Mouse (Mus musculus) kidney, embryonic 16.5 days (tissue): Measurements from ENCODE around the gene Znrf3. TPM values are rescaled to one million over a fixed set of nuclear protein-coding genes. Genes with fewer than 3 reads are reported as not detected.

Experiments
- ATAC-seq: fragments of 200-750 bp; cut with Nextera tagmentation; 2 replicates; pipeline ENCODE4 v1.8.0; 2017; ENCODE audit warnings: moderate TSS enrichment; ENCODE audit not compliant: low FRiP score, low TSS enrichment
- H3K27ac ChIP-seq: fragments of 300-500 bp; sonication (generic); 2 replicates; pipeline ENCODE4 v1.5.1; 2014; ENCODE audit warnings: low read length
- H3K27me3 ChIP-seq: fragments of 300-500 bp; sonication (generic); 2 replicates; pipeline ENCODE4 v1.6.1; 2014; ENCODE audit warnings: low read length, control low read depth, mixed read lengths; ENCODE audit not compliant: insufficient read depth
- H3K36me3 ChIP-seq: fragments of 300-500 bp; sonication (generic); 2 replicates; pipeline ENCODE4 v1.6.1; 2014; ENCODE audit warnings: low read length, control low read depth, mixed read lengths; ENCODE audit not compliant: insufficient read depth
- H3K4me1 ChIP-seq: fragments of 300-500 bp; sonication (generic); 2 replicates; pipeline ENCODE4 v1.6.1; 2014; ENCODE audit warnings: low read length, control low read depth, mixed read lengths; ENCODE audit not compliant: insufficient read depth
- H3K4me2 ChIP-seq: fragments of 300-500 bp; sonication (generic); replicated peaks from 2 replicates; pipeline ENCODE4 v1.6.1; 2014; ENCODE audit warnings: low read depth, low read length
- H3K4me3 ChIP-seq: fragments of 300-500 bp; sonication (generic); 2 replicates; pipeline ENCODE4 v1.5.1; 2014; ENCODE audit warnings: mild to moderate bottlenecking, low read length
- H3K9ac ChIP-seq: fragments of 300-500 bp; sonication (generic); replicated peaks from 2 replicates; pipeline ENCODE4 v1.6.1; 2014; ENCODE audit warnings: low read length
- H3K9me3 ChIP-seq: fragments of 300-500 bp; sonication (generic); 2 replicates; pipeline ENCODE4 v1.6.1; 2016; ENCODE audit warnings: low read length, control low read depth
- WGBS: fragments of 180-500 bp; shearing (Covaris S2); extraction: QIAGEN DNeasy Blood & Tissue Kit; methylation state at CpG from one replicate; pipeline ENCODE4 v1.1.7; 2014; 5-methylcytosine and 5-hydroxymethylcytosine counted together
- polyA plus RNA-seq: library from polyadenylated mRNA; unstranded; fragments of >200 nt; fragmentation: Nextera tagmentation; extraction: Ambion mirVana; gene quantifications from 2 replicates; pipeline ENCODE4 v1.2.1, GENCODE M21; 2015

Gene Znrf3
- polyA plus RNA-seq, 1 experiment from 2014 or later, result 16.5 TPM

GRCm38 (mm10) chr11:5330851-5331250 is 113.8 kb downstream of the Znrf3 start:
- Histone ChIP-seq H3K4me1 (peaks cover 4% of the 10 kb centered on the region; the same call in 1 of the 2 replicates), H3K9me3 (no peaks in the 10 kb centered on the region), H3K27ac (no peak overlapping the region), H3K9ac (no peak overlapping the region), H3K36me3 (no peaks in the 10 kb centered on the region), H3K4me2 (no peak overlapping the region), H3K4me3 (no peak overlapping the region), H3K27me3 (no peaks in the 10 kb centered on the region)
- ATAC-seq, result no peak
- WGBS, result 97% methylated on average over 4 of the region's 4 CpGs

GRCm38 (mm10) chr11:5327693-5328092 is 117.0 kb downstream of the Znrf3 start:
- Histone ChIP-seq H3K27me3 (no peaks in the 10 kb centered on the region), H3K9ac (no peak overlapping the region), H3K27ac (no peak overlapping the region), H3K4me3 (no peak overlapping the region), H3K36me3 (no peaks in the 10 kb centered on the region), H3K4me2 (no peak overlapping the region), H3K9me3 (no peaks in the 10 kb centered on the region), H3K4me1 (no peaks in the 10 kb centered on the region)
- no peak for ATAC-seq
- WGBS, result 73% methylated on average over 1 of the region's 1 CpGs

GRCm38 (mm10) chr11:5326252-5326651 is 118.4 kb downstream of the Znrf3 start:
- Histone ChIP-seq H3K27ac (no peak overlapping the region), H3K9ac (no peak overlapping the region), H3K4me1 (no peaks in the 10 kb centered on the region), H3K4me3 (no peak overlapping the region), H3K36me3 (no peaks in the 10 kb centered on the region), H3K27me3 (no peaks in the 10 kb centered on the region), H3K4me2 (no peak overlapping the region), H3K9me3 (no peaks in the 10 kb centered on the region)
- 92% methylated on average over 3 of the region's 3 CpGs for whole genome bisulfite sequencing
- ATAC-seq, result no peak

GRCm38 (mm10) chr11:5325217-5325616 is 119.4 kb downstream of the Znrf3 start:
- 91% methylated on average over 6 of the region's 6 CpGs for WGBS
- Histone ChIP-seq H3K36me3 (no peaks in the 10 kb centered on the region), H3K9ac (no peak overlapping the region), H3K4me2 (no peak overlapping the region), H3K4me3 (no peak overlapping the region), H3K27ac (no peak overlapping the region), H3K27me3 (no peaks in the 10 kb centered on the region), H3K9me3 (no peaks in the 10 kb centered on the region), H3K4me1 (no peaks in the 10 kb centered on the region)
- ATAC-seq, result no peak

GRCm38 (mm10) chr11:5324296-5324695 is 120.4 kb downstream of the Znrf3 start:
- no peak for ATAC-seq
- Histone ChIP-seq H3K27ac (no peak overlapping the region), H3K27me3 (no peaks in the 10 kb centered on the region), H3K4me3 (no peak overlapping the region), H3K9ac (no peak overlapping the region), H3K36me3 (no peaks in the 10 kb centered on the region), H3K4me1 (no peaks in the 10 kb centered on the region), H3K4me2 (no peak overlapping the region), H3K9me3 (no peaks in the 10 kb centered on the region)
- 69% methylated on average over 2 of the region's 2 CpGs for WGBS

- ATAC-seq, result no peak
- Histone ChIP-seq H3K4me1 (peaks cover 18% of the 10 kb centered on the region), H3K4me3 (no peak overlapping the region), H3K27ac (no peak overlapping the region), H3K36me3 (no peaks in the 10 kb centered on the region), H3K9me3 (no peaks in the 10 kb centered on the region), H3K9ac (no peak overlapping the region), H3K27me3 (no peaks in the 10 kb centered on the region), H3K4me2 (no peak overlapping the region)
- WGBS, result 89% methylated on average over 1 of the region's 1 CpGs
Observed at GRCm38 (mm10) chr11:5321687-5322086, 123.0 kb downstream of the Znrf3 start.

GRCm38 (mm10) chr11:5318976-5319375 is 125.7 kb downstream of the Znrf3 start:
- Histone ChIP-seq H3K4me3 (no peak overlapping the region), H3K4me2 (no peak overlapping the region), H3K9me3 (no peaks in the 10 kb centered on the region), H3K9ac (no peak overlapping the region), H3K4me1 (peaks cover 28% of the 10 kb centered on the region), H3K36me3 (no peaks in the 10 kb centered on the region), H3K27me3 (no peaks in the 10 kb centered on the region), H3K27ac (peak overlapping the region; percentile 44; the same call in 1 of the 2 replicates)
- ATAC-seq, result no peak
- 32% methylated on average over 2 of the region's 2 CpGs for WGBS

- no peaks in the 10 kb centered on the region for H3K27me3 ChIP-seq
- peak overlapping the region; percentile 44 for H3K27ac ChIP-seq
- no peaks in the 10 kb centered on the region for H3K36me3 ChIP-seq
- H3K4me2 ChIP-seq, result no peak overlapping the region
- no peaks in the 10 kb centered on the region for H3K9me3 ChIP-seq
- H3K4me3 ChIP-seq, result no peak overlapping the region
- peaks cover 29% of the 10 kb centered on the region for H3K4me1 ChIP-seq
- ATAC-seq, result peak; percentile 39; the same call in 1 of the 2 replicates
- H3K9ac ChIP-seq, result 0 out of 2 replicates have a peak overlapping the region, but pooled peaks have one; percentile 10
- WGBS, result 19% methylated on average over 8 of the region's 8 CpGs
Observed at GRCm38 (mm10) chr11:5318035-5318775, 126.4 kb downstream of the Znrf3 start.

GRCm38 (mm10) chr11:5314796-5315195 is 129.9 kb downstream of the Znrf3 start:
- Histone ChIP-seq H3K4me2 (no peak overlapping the region), H3K27ac (peak overlapping the region; percentile 73; the same call in 1 of the 2 replicates), H3K9me3 (no peaks in the 10 kb centered on the region), H3K4me3 (no peak overlapping the region), H3K36me3 (no peaks in the 10 kb centered on the region), H3K27me3 (no peaks in the 10 kb centered on the region), H3K4me1 (peaks cover 29% of the 10 kb centered on the region), H3K9ac (no peak overlapping the region)
- ATAC-seq, result no peak

- H3K4me1 ChIP-seq, result peaks cover 29% of the 10 kb centered on the region
- no peaks in the 10 kb centered on the region for H3K9me3 ChIP-seq
- WGBS, result 31% methylated on average over 3 of the region's 3 CpGs
- H3K4me2 ChIP-seq, result no peak overlapping the region
- no peak for ATAC-seq
- H3K4me3 ChIP-seq, result no peak overlapping the region
- no peaks in the 10 kb centered on the region for H3K27me3 ChIP-seq
- no peaks in the 10 kb centered on the region for H3K36me3 ChIP-seq
- no peak overlapping the region for H3K9ac ChIP-seq
- H3K27ac ChIP-seq, result peak overlapping the region; percentile 73
Observed at GRCm38 (mm10) chr11:5314330-5314741, 130.3 kb downstream of the Znrf3 start.
